10 mouse cellular contexts compared by ENCODE assay signal in genomic region chr17:45655820-45656219, GRCm38 (mm10). TPM values are rescaled to one million over a fixed set of nuclear protein-coding genes. Genes with fewer than 3 reads are reported as not detected.
A peak's percentile ranks its signal among the peaks of the same experiment; 100 is the strongest.
DNase-seq lines count a peak whose midpoint lies in the region; ATAC-seq lines count a peak whose summit lies in the region.
"Had no signal": no experiment of that assay in that cellular context is flagged by ENCODE, and none has a peak within 500 bp of the region (broad histone marks: within the 10 kb centered on the region; RNA-seq: fewer than 3 reads in every experiment).

No protein-coding gene starts in this region.

- H3K27me3 ChIP-seq in limb, embryonic 11.5 days (ENCODE audit: control insufficient read depth, insufficient read depth, low read length), result no peaks in the 10 kb centered on the region
- H3K27me3 ChIP-seq in limb, embryonic 10.5 days (ENCODE audit: low read depth, poor library complexity, severe bottlenecking), result no peaks in the 10 kb centered on the region
- no peaks in the 10 kb centered on the region for H3K27me3 ChIP-seq in forebrain, embryonic 11.5 days (ENCODE audit: control insufficient read depth, insufficient read depth, low read length)

- 27% methylated on average over 6 of the region's 6 CpGs for WGBS in limb, embryonic 11.5 days
- 28% methylated on average over 6 of the region's 6 CpGs for WGBS in limb, embryonic 10.5 days
- 23% methylated on average over 6 of the region's 6 CpGs for WGBS in forebrain, embryonic 11.5 days

- H3K9me3 ChIP-seq in limb, embryonic 11.5 days (ENCODE audit: control insufficient read depth, low read length), result no peaks in the 10 kb centered on the region
- no peaks in the 10 kb centered on the region for H3K9me3 ChIP-seq in limb, embryonic 10.5 days (replicated peaks)
- no peaks in the 10 kb centered on the region for H3K9me3 ChIP-seq in forebrain, embryonic 11.5 days (ENCODE audit: control insufficient read depth, low read length)

- no peak overlapping the region for H3K4me3 ChIP-seq in limb, embryonic 11.5 days (ENCODE audit: low read depth, low read length)
- no peak overlapping the region for H3K4me3 ChIP-seq in limb, embryonic 10.5 days
- no peak overlapping the region for H3K4me3 ChIP-seq in forebrain, embryonic 11.5 days (ENCODE audit: low read depth, low read length)

- ATAC-seq in limb, embryonic 11.5 days (ENCODE audit: insufficient number of reproducible peaks, low FRiP score, low TSS enrichment, low read depth), result no peak
- peak; percentile 88 for ATAC-seq in megakaryocyte progenitor cell, adult 5-6 weeks (replicated peaks; ENCODE audit: poor library complexity)
- ATAC-seq in frontal cortex, adult (ENCODE audit: low TSS enrichment), result no peak
- no peak for ATAC-seq in forebrain, embryonic 11.5 days (replicated peaks; ENCODE audit: low FRiP score)

- H3K9ac ChIP-seq in limb, embryonic 11.5 days (ENCODE audit: low read length), result no peak overlapping the region
- H3K9ac ChIP-seq in forebrain, embryonic 11.5 days (ENCODE audit: low read length), result no peak overlapping the region

- H3K27ac ChIP-seq in limb, embryonic 11.5 days (replicated peaks; ENCODE audit: low read depth, low read length), result no peak overlapping the region
- no peak overlapping the region for H3K27ac ChIP-seq in limb, embryonic 10.5 days
- H3K27ac ChIP-seq in forebrain, embryonic 11.5 days (ENCODE audit: low read depth, low read length), result no peak overlapping the region

- H3K4me1 ChIP-seq in limb, embryonic 11.5 days (ENCODE audit: control insufficient read depth, insufficient read depth, low read length), result no peaks in the 10 kb centered on the region
- H3K4me1 ChIP-seq in limb, embryonic 10.5 days, result peaks cover 29% of the 10 kb centered on the region
- H3K4me1 ChIP-seq in forebrain, embryonic 11.5 days (replicated peaks; ENCODE audit: control insufficient read depth, insufficient read depth, low read length), result no peaks in the 10 kb centered on the region

- H3K36me3 ChIP-seq in limb, embryonic 11.5 days (ENCODE audit: control insufficient read depth, insufficient read depth, low read length), result no peaks in the 10 kb centered on the region
- peaks cover 3% of the 10 kb centered on the region for H3K36me3 ChIP-seq in limb, embryonic 10.5 days
- H3K36me3 ChIP-seq in forebrain, embryonic 11.5 days (ENCODE audit: control insufficient read depth, insufficient read depth, low read length), result no peaks in the 10 kb centered on the region

- no peak overlapping the region for H3K4me2 ChIP-seq in limb, embryonic 11.5 days (ENCODE audit: low read depth, severe bottlenecking)
- H3K4me2 ChIP-seq in forebrain, embryonic 11.5 days (ENCODE audit: low read depth, low read length, severe bottlenecking), result no peak overlapping the region
- H3K4me2 ChIP-seq: midbrain, embryonic 11.5 days had no signal

- peak; percentile 50 for DNase-seq in cerebellum, adult 9-11 months
- DNase-seq in cerebellum, adult 11 months, result no peak
- peak; percentile 39 for DNase-seq in limb, embryonic 11.5 days (ENCODE audit: low spot score)
- no peak for DNase-seq in limb, embryonic 10.5 days (ENCODE audit: low spot score)
- DNase-seq in c-Kit-positive CD71-positive TER-119-negative erythroid progenitor cells, embryonic 14.5 days (ENCODE audit: low read depth), result peak; percentile 29
- DNase-seq in forebrain, embryonic 11.5 days (ENCODE audit: low spot score), result no peak

RNA-seq across cellular contexts. Expression of gene Capn11, which starts 3.3 kb away (rescaled TPM):
- 0.26 and 0.81 TPM in 2 replicates for polyA plus RNA-seq in limb, embryonic 11.5 days (2014; fragmentation: Nextera tagmentation; extraction: Ambion mirVana)
- polyA plus RNA-seq in limb, embryonic 10.5 days (2016; fragmentation: Nextera tagmentation; extraction: Ambion mirVana), result 0.59 and 0.98 TPM in 2 replicates
- 0.07 TPM in 1 of 2 replicates, not detected in the other for total RNA-seq in megakaryocyte progenitor cell, adult 5-6 weeks (2015)
- 0.17 TPM in 1 of 2 replicates, not detected in the other for total RNA-seq in megakaryocyte progenitor cell, adult 5-6 weeks (2017)
- 0.44 and 0.69 TPM in 2 replicates for polyA plus RNA-seq in forebrain, embryonic 11.5 days (2014; fragmentation: Nextera tagmentation; extraction: Ambion mirVana)
- polyA plus RNA-seq: embryonic facial prominence, embryonic 14.5 days had no signal

RNA-seq across cellular contexts. Expression of gene Mrpl14, which starts 30.3 kb away (rescaled TPM):
- 146 and 154 TPM in 2 replicates for polyA plus RNA-seq in limb, embryonic 11.5 days (2014; fragmentation: Nextera tagmentation; extraction: Ambion mirVana)
- 160 and 167 TPM in 2 replicates for polyA plus RNA-seq in limb, embryonic 10.5 days (2016; fragmentation: Nextera tagmentation; extraction: Ambion mirVana)
- total RNA-seq in megakaryocyte progenitor cell, adult 5-6 weeks (2015), result 35.2 and 47.5 TPM in 2 replicates
- total RNA-seq in megakaryocyte progenitor cell, adult 5-6 weeks (2017), result 24.9 and 34.2 TPM in 2 replicates
- 107 and 108 TPM in 2 replicates for polyA plus RNA-seq in forebrain, embryonic 11.5 days (2014; fragmentation: Nextera tagmentation; extraction: Ambion mirVana)

RNA-seq across cellular contexts. Expression of gene Tmem63b, which starts 30.9 kb away (rescaled TPM):
- 23.3 and 23.6 TPM in 2 replicates for polyA plus RNA-seq in limb, embryonic 11.5 days (2014; fragmentation: Nextera tagmentation; extraction: Ambion mirVana)
- polyA plus RNA-seq in limb, embryonic 10.5 days (2016; fragmentation: Nextera tagmentation; extraction: Ambion mirVana), result 35.5 and 36.1 TPM in 2 replicates
- total RNA-seq in megakaryocyte progenitor cell, adult 5-6 weeks (2015), result 3.9 and 5.0 TPM in 2 replicates
- total RNA-seq in megakaryocyte progenitor cell, adult 5-6 weeks (2017), result 2.0 and 5.5 TPM in 2 replicates
- polyA plus RNA-seq in forebrain, embryonic 11.5 days (2014; fragmentation: Nextera tagmentation; extraction: Ambion mirVana), result 49.8 and 54.5 TPM in 2 replicates

RNA-seq across cellular contexts. Expression of gene Mymx, which starts 53.9 kb away (rescaled TPM):
- 4.8 and 7.0 TPM in 2 replicates for polyA plus RNA-seq in limb, embryonic 11.5 days (2014; fragmentation: Nextera tagmentation; extraction: Ambion mirVana)
- polyA plus RNA-seq in limb, embryonic 10.5 days (2016; fragmentation: Nextera tagmentation; extraction: Ambion mirVana), result 1.2 TPM in 1 of 2 replicates, not detected in the other
- total RNA-seq in megakaryocyte progenitor cell, adult 5-6 weeks (2015), result not detected in 2 replicates
- total RNA-seq in megakaryocyte progenitor cell, adult 5-6 weeks (2017), result not detected in 2 replicates
- polyA plus RNA-seq in forebrain, embryonic 11.5 days (2014; fragmentation: Nextera tagmentation; extraction: Ambion mirVana), result not detected in 2 replicates
- polyA plus RNA-seq: midbrain, embryonic 11.5 days had no signal

RNA-seq across cellular contexts. Expression of gene Slc29a1, which starts 56.4 kb away (rescaled TPM):
- 38.9 and 41.4 TPM in 2 replicates for polyA plus RNA-seq in limb, embryonic 11.5 days (2014; fragmentation: Nextera tagmentation; extraction: Ambion mirVana)
- 40.3 and 41.6 TPM in 2 replicates for polyA plus RNA-seq in limb, embryonic 10.5 days (2016; fragmentation: Nextera tagmentation; extraction: Ambion mirVana)
- total RNA-seq in megakaryocyte progenitor cell, adult 5-6 weeks (2015), result 43.5 and 67.7 TPM in 2 replicates
- total RNA-seq in megakaryocyte progenitor cell, adult 5-6 weeks (2017), result 64.1 and 64.3 TPM in 2 replicates
- polyA plus RNA-seq in forebrain, embryonic 11.5 days (2014; fragmentation: Nextera tagmentation; extraction: Ambion mirVana), result 56.7 TPM in 2 replicates

Comparison
In these comparisons a context has a peak if more than half of its experiments do, and no peak if none do; other contexts are left out.
1. DNase-seq: peak in cerebellum, adult 9-11 months (single experiment), limb, embryonic 11.5 days (single experiment) and c-Kit-positive CD71-positive TER-119-negative erythroid progenitor cells, embryonic 14.5 days (single experiment); none in cerebellum, adult 11 months (single experiment), limb, embryonic 10.5 days (single experiment) and forebrain, embryonic 11.5 days (single experiment).